Mouse (Mus musculus): Measurements from ENCODE around the gene Vasp.

DNA sequence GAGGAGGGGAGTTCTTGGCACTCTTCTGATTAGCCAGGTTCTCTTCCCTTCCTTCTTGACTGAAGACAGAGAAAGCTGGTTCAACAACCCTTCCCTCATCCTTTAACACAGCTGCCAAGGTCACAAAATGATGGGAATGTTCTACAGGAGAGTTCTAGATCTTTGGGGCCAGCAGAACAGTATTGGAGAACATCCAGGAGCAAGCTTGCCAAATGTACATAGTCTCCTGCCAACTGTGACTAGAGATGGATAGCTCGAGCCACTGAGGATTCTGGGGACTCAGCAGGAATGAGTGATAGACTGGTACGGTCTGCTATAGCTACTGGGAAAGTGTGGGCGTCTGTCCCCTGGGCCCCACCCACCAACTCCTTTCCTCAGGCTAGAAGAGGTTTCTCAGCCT is 13.3 kb downstream of the Vasp start:
- no peak for TF ChIP-seq GATA1 (IDR thresholded peaks at IDR 0.05; ENCODE audit: borderline replicate concordance, low read length)
- no peak for TF ChIP-seq FLI1 (IDR thresholded peaks at IDR 0.05; ENCODE audit: low read length)

Measured in megakaryocyte, embryonic 14.5 days (primary cell).